Mouse (Mus musculus): Measurements from ENCODE around the gene Mllt10. TPM values are rescaled to one million over a fixed set of nuclear protein-coding genes. Genes with fewer than 3 reads are reported as not detected.

Gene Mllt10
- total and polyA plus RNA-seq, 3 experiments = 20.6 to 32.8 (median 32.5) TPM

DNA sequence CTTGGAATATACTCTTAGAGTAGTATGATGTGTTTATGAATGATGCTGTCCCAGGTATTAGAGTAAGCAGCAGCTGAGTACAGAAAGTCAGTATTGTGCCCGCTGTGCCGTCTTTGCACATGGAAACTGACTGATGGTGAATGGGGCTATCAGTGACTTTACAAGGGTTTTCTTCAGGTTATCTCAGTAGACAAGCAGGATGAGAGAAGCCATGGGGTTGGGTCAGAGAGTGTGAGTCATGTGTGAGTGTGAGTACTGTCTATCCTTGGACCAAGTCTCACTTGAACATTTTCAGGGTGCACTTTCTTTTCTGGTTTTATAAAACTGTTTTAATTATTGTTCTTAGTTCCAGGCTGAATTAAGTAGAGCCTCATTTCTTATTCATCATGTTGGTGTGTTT, 133.3 kb downstream of the Mllt10 start:
- intact Hi-C loops (cut with DNase I) = no loop called here
- 87% methylated on average over 2 of the region's 2 CpGs for WGBS
- H3K27ac ChIP-seq = no peak overlapping the region
- H3K4me1 ChIP-seq (ENCODE audit: control insufficient read depth, insufficient read depth, low read length) = no peaks in the 10 kb centered on the region
- H3K9ac ChIP-seq (ENCODE audit: low read depth, low read length) = no peak overlapping the region
- no peak for DNase-seq
- no peaks in the 10 kb centered on the region for H3K27me3 ChIP-seq (ENCODE audit: control insufficient read depth, insufficient read depth, low read length)
- no peak overlapping the region for H3K4me3 ChIP-seq
- peaks cover 2% of the 10 kb centered on the region for H3K79me2 ChIP-seq (replicated peaks; ENCODE audit: control insufficient read depth, insufficient read depth, low read length)
- peaks cover 14% of the 10 kb centered on the region for H3K36me3 ChIP-seq (ENCODE audit: control insufficient read depth, insufficient read depth, low read length)
- TF ChIP-seq CTCF (IDR thresholded peaks at IDR 0.05) = no peak
- TF ChIP-seq POLR2A (IDR thresholded peaks at IDR 0.05; ENCODE audit: insufficient read depth, low read depth, low read length) = no peak
- no peak for TF ChIP-seq EP300 (IDR thresholded peaks at IDR 0.05; ENCODE audit: insufficient read depth, low read depth, low read length)

DNA sequence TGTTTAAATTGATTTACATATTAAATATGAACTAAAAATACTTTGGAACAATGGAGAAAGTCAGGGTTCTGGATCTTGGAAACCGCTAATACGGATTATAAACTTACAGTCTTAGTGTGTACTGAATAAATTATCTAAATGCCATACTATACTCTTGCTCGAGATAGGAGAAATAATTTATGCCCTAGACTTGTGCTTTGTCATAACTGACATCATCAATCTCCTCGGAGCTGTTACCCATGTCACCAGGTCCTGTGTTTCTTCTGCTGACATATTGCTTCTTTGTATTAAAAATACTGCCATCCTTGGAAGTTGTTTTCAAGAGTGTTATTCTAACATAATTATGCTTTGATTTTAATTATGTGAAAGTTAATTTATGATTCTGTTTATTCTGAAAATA, 140.2 kb downstream of the Mllt10 start:
- 81% methylated on average over 4 of the region's 4 CpGs for WGBS

DNA sequence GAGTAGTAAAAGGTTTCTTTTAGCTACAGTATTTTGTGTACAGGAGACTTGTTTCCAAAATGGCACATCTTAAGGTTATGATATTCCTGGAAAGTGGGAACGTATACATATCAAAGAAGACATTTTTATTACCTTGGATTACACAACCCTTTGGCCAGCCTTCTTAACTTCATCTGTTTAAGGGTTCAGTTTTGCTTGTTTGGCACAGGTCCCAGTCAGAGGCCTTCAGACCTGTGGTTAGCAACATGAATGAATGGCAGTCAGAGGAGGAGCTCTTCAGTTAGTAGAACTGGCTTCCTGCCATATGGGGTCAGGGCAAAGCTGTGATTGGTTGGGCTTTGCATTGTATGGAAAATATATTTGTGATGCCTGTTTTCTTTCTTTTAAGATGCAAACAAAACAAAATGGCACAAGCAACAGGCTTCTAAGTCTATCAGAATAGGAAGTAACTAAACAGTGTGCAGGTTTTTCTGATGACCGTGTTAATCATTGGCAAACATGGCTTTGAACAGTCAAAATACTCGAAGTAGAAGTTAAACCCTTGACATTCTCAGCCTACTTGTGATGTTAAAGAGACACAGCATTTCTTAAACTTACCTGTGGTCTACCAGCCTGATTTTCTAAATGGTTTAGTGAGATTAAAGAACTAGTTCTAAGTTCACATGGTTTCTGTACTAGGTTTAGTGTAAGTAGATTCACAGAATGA, 140.8 kb downstream of the Mllt10 start:
- no peak for DNase-seq
- no peak for TF ChIP-seq POLR2A (IDR thresholded peaks at IDR 0.05; ENCODE audit: insufficient read depth, low read depth, low read length)
- TF ChIP-seq CTCF (IDR thresholded peaks at IDR 0.05) = no peak
- TF ChIP-seq EP300 (IDR thresholded peaks at IDR 0.05; ENCODE audit: insufficient read depth, low read depth, low read length) = no peak
- WGBS = 67% methylated on average over 3 of the region's 3 CpGs
- Histone ChIP-seq H3K4me1 (ENCODE audit: control insufficient read depth, insufficient read depth, low read length) (no peaks in the 10 kb centered on the region; the same call in 1 of the 2 replicates), H3K27ac (no peak overlapping the region), H3K4me3 (no peak overlapping the region), H3K36me3 (ENCODE audit: control insufficient read depth, insufficient read depth, low read length) (peaks cover 16% of the 10 kb centered on the region), H3K9ac (ENCODE audit: low read depth, low read length) (no peak overlapping the region), H3K79me2 (replicated peaks; ENCODE audit: control insufficient read depth, insufficient read depth, low read length) (no peaks in the 10 kb centered on the region), H3K27me3 (ENCODE audit: control insufficient read depth, insufficient read depth, low read length) (no peaks in the 10 kb centered on the region)
- intact Hi-C loops (cut with DNase I) = no loop called here

More for the DNA sequence above, 140.2 kb downstream of the Mllt10 start:
- intact Hi-C loops (cut with DNase I) = no loop called here
- TF ChIP-seq CTCF (IDR thresholded peaks at IDR 0.05) = no peak
- no peak for TF ChIP-seq POLR2A (IDR thresholded peaks at IDR 0.05; ENCODE audit: insufficient read depth, low read depth, low read length)
- no peak for TF ChIP-seq EP300 (IDR thresholded peaks at IDR 0.05; ENCODE audit: insufficient read depth, low read depth, low read length)
- Histone ChIP-seq H3K36me3 (ENCODE audit: control insufficient read depth, insufficient read depth, low read length) (peaks cover 16% of the 10 kb centered on the region), H3K9ac (ENCODE audit: low read depth, low read length) (no peak overlapping the region), H3K27ac (no peak overlapping the region), H3K27me3 (ENCODE audit: control insufficient read depth, insufficient read depth, low read length) (no peaks in the 10 kb centered on the region), H3K4me3 (no peak overlapping the region), H3K79me2 (replicated peaks; ENCODE audit: control insufficient read depth, insufficient read depth, low read length) (no peaks in the 10 kb centered on the region), H3K4me1 (ENCODE audit: control insufficient read depth, insufficient read depth, low read length) (no peaks in the 10 kb centered on the region; the same call in 1 of the 2 replicates)
- DNase-seq = no peak

DNA sequence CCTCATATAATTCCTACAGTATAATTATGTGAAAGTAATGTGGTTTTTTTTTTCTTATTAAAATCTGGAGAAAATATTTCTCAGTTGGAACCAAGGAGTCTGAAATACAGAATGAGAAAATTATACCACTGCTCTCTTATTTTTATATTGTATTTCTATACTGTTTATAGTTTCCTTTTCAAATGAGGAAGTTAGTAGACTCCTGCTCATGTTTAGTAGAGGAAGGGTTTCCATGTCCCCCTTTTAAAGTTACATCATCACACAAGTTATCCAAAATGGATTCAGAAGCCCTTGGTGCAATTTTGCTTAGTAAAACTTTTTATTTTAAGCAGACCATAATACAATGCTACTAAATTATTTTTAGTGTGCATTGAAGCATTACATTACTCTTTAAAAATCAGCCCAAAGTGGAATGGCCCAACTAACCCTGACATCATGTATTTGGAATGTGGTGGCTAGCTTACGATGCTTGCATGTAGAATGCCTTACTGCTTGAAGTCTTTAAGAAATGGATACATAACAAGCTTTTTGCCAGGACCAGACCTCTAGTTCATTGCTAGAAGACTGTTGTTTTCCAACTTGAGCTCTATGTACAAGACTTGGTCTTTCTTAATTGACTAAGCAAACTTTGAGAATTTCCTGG, 146.9 kb downstream of the Mllt10 start:
- Histone ChIP-seq H3K9ac (ENCODE audit: low read depth, low read length) (no peak overlapping the region), H3K27me3 (ENCODE audit: control insufficient read depth, insufficient read depth, low read length) (no peaks in the 10 kb centered on the region), H3K4me1 (ENCODE audit: control insufficient read depth, insufficient read depth, low read length) (no peaks in the 10 kb centered on the region), H3K79me2 (replicated peaks; ENCODE audit: control insufficient read depth, insufficient read depth, low read length) (no peaks in the 10 kb centered on the region), H3K27ac (no peak overlapping the region), H3K4me3 (no peak overlapping the region), H3K36me3 (ENCODE audit: control insufficient read depth, insufficient read depth, low read length) (peaks cover 4% of the 10 kb centered on the region)
- intact Hi-C loops (cut with DNase I) = loop anchor here (5.0 kb wide), 1 partner anchor 350 kb away; no protein-coding TSS in a partner anchor
- TF ChIP-seq CTCF (IDR thresholded peaks at IDR 0.05) = no peak
- no peak for TF ChIP-seq POLR2A (IDR thresholded peaks at IDR 0.05; ENCODE audit: insufficient read depth, low read depth, low read length)
- no peak for TF ChIP-seq EP300 (IDR thresholded peaks at IDR 0.05; ENCODE audit: insufficient read depth, low read depth, low read length)
- WGBS = 63% methylated on average over 1 of the region's 1 CpGs
- no peak for DNase-seq

DNA sequence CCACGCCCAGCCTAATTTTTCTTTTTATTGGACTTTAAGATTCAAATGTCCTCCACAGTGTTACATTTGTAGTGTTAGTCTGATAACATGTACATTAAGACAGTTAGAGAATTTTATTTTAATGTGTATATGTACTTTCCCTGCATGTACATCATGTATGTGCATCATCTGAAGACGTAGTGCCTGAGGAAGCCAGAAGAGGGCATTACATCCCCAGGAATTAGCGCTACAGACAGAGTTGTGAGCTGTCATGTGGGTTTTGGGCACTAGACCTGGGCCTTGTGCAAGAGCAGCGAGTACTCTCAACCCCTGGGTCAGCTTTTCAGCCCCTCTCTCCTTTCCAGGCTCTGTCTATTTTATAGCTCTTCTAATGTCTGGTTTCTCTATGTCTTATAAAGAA, 147.9 kb downstream of the Mllt10 start:
- no peak for DNase-seq
- WGBS = 83% methylated on average over 4 of the region's 4 CpGs
- Histone ChIP-seq H3K27ac (no peak overlapping the region), H3K27me3 (ENCODE audit: control insufficient read depth, insufficient read depth, low read length) (no peaks in the 10 kb centered on the region), H3K9ac (ENCODE audit: low read depth, low read length) (no peak overlapping the region), H3K4me1 (ENCODE audit: control insufficient read depth, insufficient read depth, low read length) (no peaks in the 10 kb centered on the region), H3K79me2 (replicated peaks; ENCODE audit: control insufficient read depth, insufficient read depth, low read length) (no peaks in the 10 kb centered on the region), H3K4me3 (no peak overlapping the region), H3K36me3 (ENCODE audit: control insufficient read depth, insufficient read depth, low read length) (peaks cover 4% of the 10 kb centered on the region)
- intact Hi-C loops (cut with DNase I) = loop anchor here (5.0 kb wide), 1 partner anchor 351 kb away; no protein-coding TSS in a partner anchor
- no peak for TF ChIP-seq EP300 (IDR thresholded peaks at IDR 0.05; ENCODE audit: insufficient read depth, low read depth, low read length)
- peak; percentile 29 for TF ChIP-seq CTCF (IDR thresholded peaks at IDR 0.05)
- TF ChIP-seq POLR2A (IDR thresholded peaks at IDR 0.05; ENCODE audit: insufficient read depth, low read depth, low read length) = no peak

DNA sequence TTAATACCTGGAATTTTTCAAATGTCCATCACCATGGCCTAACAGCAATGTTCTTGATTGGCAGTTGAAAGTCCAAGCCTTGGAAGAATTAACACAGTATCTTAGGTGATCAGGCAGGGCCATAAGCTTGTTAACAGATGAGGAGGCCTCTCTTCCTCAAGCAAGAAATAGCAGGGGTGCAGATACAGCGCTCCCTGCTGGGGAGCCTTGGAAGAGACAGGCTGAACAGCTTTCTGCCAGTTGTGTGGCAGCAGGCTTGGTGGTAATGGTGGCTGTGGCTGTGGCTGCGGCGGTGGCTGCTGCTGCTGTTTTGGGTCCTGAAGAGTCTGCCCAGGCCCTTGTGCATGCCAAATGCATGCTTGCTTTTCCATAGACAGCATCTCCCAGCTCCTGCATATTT, 150.1 kb downstream of the Mllt10 start:
- Histone ChIP-seq H3K4me1 (ENCODE audit: control insufficient read depth, insufficient read depth, low read length) (no peaks in the 10 kb centered on the region), H3K4me3 (no peak overlapping the region), H3K27me3 (ENCODE audit: control insufficient read depth, insufficient read depth, low read length) (no peaks in the 10 kb centered on the region), H3K79me2 (replicated peaks; ENCODE audit: control insufficient read depth, insufficient read depth, low read length) (no peaks in the 10 kb centered on the region), H3K9ac (ENCODE audit: low read depth, low read length) (no peak overlapping the region), H3K36me3 (ENCODE audit: control insufficient read depth, insufficient read depth, low read length) (peaks cover 2% of the 10 kb centered on the region), H3K27ac (no peak overlapping the region)
- 76% methylated on average over 3 of the region's 3 CpGs for WGBS
- TF ChIP-seq POLR2A (IDR thresholded peaks at IDR 0.05; ENCODE audit: insufficient read depth, low read depth, low read length) = no peak
- TF ChIP-seq EP300 (IDR thresholded peaks at IDR 0.05; ENCODE audit: insufficient read depth, low read depth, low read length) = 0 out of 2 replicates have a peak, but pooled peaks have one; percentile 46
- peak; percentile 96 for TF ChIP-seq CTCF (IDR thresholded peaks at IDR 0.05)
- intact Hi-C loops (cut with DNase I) = loop anchor here (1.0 kb wide), 1 partner anchor 178 kb away; no protein-coding TSS in a partner anchor
- peak; percentile 61 to 76 for DNase-seq
